Mouse (Mus musculus) CH12.LX (cell line): ENCODE measurements around the gene Gm19345. TPM values are rescaled to one million over a fixed set of nuclear protein-coding genes. Genes with fewer than 3 reads are reported as not detected.
A peak's percentile ranks its signal among the peaks of the same experiment; 100 is the strongest.

ENCODE experiments used
- DNase-seq: peaks from one replicate; pipeline ENCODE4 v3.0.0-alpha.2; 2013; ENCODE audit errors: extremely low read depth
- H3K27ac ChIP-seq: 2 replicates; pipeline ENCODE4 v1.5.1; 2012; ENCODE audit warnings: low read depth, mild to moderate bottlenecking, control low read depth, moderate library complexity; ENCODE audit not compliant: insufficient read depth
- H3K27me3 ChIP-seq: replicated peaks from 2 replicates; pipeline ENCODE3; 2012; ENCODE audit warnings: inconsistent platforms
- H3K36me3 ChIP-seq, 2 experiments: replicated peaks in 1 of 2; 2 replicates each; pipeline versions ENCODE3 to v1.6.1; 2012; ENCODE audit warnings: inconsistent platforms in 1 of 2, low read length in 1 of 2, mild to moderate bottlenecking in 1 of 2, mixed read lengths in 1 of 2, moderate library complexity in 1 of 2; ENCODE audit not compliant: control insufficient read depth in 1 of 2, insufficient read depth in 1 of 2
- H3K4me1 ChIP-seq, 2 experiments: 2 replicates each; pipeline ENCODE4 v1.6.1; 2012; ENCODE audit warnings: inconsistent platforms in 1 of 2, moderate library complexity in 1 of 2; ENCODE audit not compliant: insufficient read depth in 2 of 2, control insufficient read depth in 1 of 2
- H3K4me2 ChIP-seq: 2 replicates; pipeline ENCODE4 v1.6.1; 2012; ENCODE audit warnings: low read depth, mild to moderate bottlenecking, control low read depth; ENCODE audit not compliant: poor library complexity, insufficient read depth, severe bottlenecking
- H3K4me3 ChIP-seq, 3 experiments: fragments of 150-350 bp in 1 of 3; sonication (generic) in 1 of 3; replicated peaks in 1 of 3; 2 replicates each; pipeline versions ENCODE3 to v1.5.1; 2011 to 2012; ENCODE audit warnings: low read depth in 2 of 3, low read length in 2 of 3, mild to moderate bottlenecking in 2 of 3, moderate library complexity in 2 of 3, control low read depth in 1 of 3, improper control_type of control experiment in 1 of 3, inconsistent platforms in 1 of 3, mixed read lengths in 1 of 3; ENCODE audit not compliant: poor library complexity in 1 of 3
- H3K79me2 ChIP-seq: replicated peaks from 2 replicates; pipeline ENCODE4 v1.6.1; 2012; ENCODE audit warnings: mild to moderate bottlenecking, moderate library complexity; ENCODE audit not compliant: control insufficient read depth, poor library complexity, insufficient read depth, severe bottlenecking; ENCODE audit errors: extremely low read depth
- H3K9ac ChIP-seq: 2 replicates; pipeline ENCODE4 v1.6.1; 2012; ENCODE audit warnings: low read depth, mild to moderate bottlenecking, control low read depth, moderate library complexity; ENCODE audit not compliant: insufficient read depth
- H3K9me3 ChIP-seq: replicated peaks from 2 replicates; pipeline ENCODE3; 2012; ENCODE audit warnings: low read length, inconsistent platforms, mixed read lengths
- BHLHE40 ChIP-seq: IDR thresholded peaks from 2 replicates; pipeline ENCODE4 v1.6.1; 2011; ENCODE audit warnings: mild to moderate bottlenecking, low read depth, low read length, improper control_type of control experiment
- CHD1 ChIP-seq: IDR thresholded peaks from 2 replicates; pipeline ENCODE4 v1.6.1; 2012; ENCODE audit warnings: low read depth, low read length, improper control_type of control experiment, inconsistent platforms
- CTCF ChIP-seq, 2 experiments: IDR thresholded peaks in 1 of 2; conservative IDR thresholded peaks in 1 of 2; 2 replicates each; pipeline ENCODE4 v1.5.1; 2011 to 2012; ENCODE audit warnings: low read depth in 2 of 2, low read length in 2 of 2, improper control_type of control experiment in 1 of 2, inconsistent platforms in 1 of 2, mild to moderate bottlenecking in 1 of 2, moderate library complexity in 1 of 2
- E2F4 ChIP-seq: IDR thresholded peaks from 2 replicates; pipeline ENCODE4 v1.6.1; 2011; ENCODE audit warnings: low read depth, low read length, improper control_type of control experiment; ENCODE audit not compliant: insufficient replicate concordance
- ELF1 ChIP-seq: IDR thresholded peaks from 2 replicates; pipeline ENCODE4 v1.6.1; 2014; ENCODE audit warnings: low read depth, mild to moderate bottlenecking, inconsistent platforms, low read length, improper control_type of control experiment
- EP300 ChIP-seq: IDR thresholded peaks from 2 replicates; pipeline ENCODE4 v1.6.1; 2011; ENCODE audit warnings: low read length, improper control_type of control experiment
- ETS1 ChIP-seq: conservative IDR thresholded peaks from 2 replicates; pipeline ENCODE4 v1.6.1; 2012; ENCODE audit warnings: low read depth, mild to moderate bottlenecking, inconsistent platforms, low read length, improper control_type of control experiment, moderate library complexity
- GABPA ChIP-seq: IDR thresholded peaks from 2 replicates; pipeline ENCODE4 v1.6.1; 2012; ENCODE audit warnings: low read depth, low read length, improper control_type of control experiment, inconsistent platforms; ENCODE audit not compliant: insufficient replicate concordance
- HCFC1 ChIP-seq: IDR thresholded peaks from 2 replicates; pipeline ENCODE4 v1.6.1; 2012; ENCODE audit warnings: low read depth, mild to moderate bottlenecking, inconsistent platforms, low read length, improper control_type of control experiment
- IRF4 ChIP-seq: IDR thresholded peaks from 2 replicates; pipeline ENCODE4 v1.6.1; 2014; ENCODE audit warnings: low read depth, mild to moderate bottlenecking, inconsistent platforms, low read length, improper control_type of control experiment
- JUN ChIP-seq: IDR thresholded peaks from 2 replicates; pipeline ENCODE4 v1.6.1; 2011; ENCODE audit warnings: low read depth, mild to moderate bottlenecking, low read length, improper control_type of control experiment, moderate library complexity; ENCODE audit not compliant: insufficient read depth
- KAT2A ChIP-seq: IDR thresholded peaks from 2 replicates; pipeline ENCODE4 v1.6.1; 2012; ENCODE audit warnings: low read length, improper control_type of control experiment, inconsistent platforms; ENCODE audit not compliant: insufficient replicate concordance
- MAX ChIP-seq: IDR thresholded peaks from 2 replicates; pipeline ENCODE4 v1.6.1; 2011; ENCODE audit warnings: low read length, improper control_type of control experiment
- MEF2A ChIP-seq: IDR thresholded peaks from 2 replicates; pipeline ENCODE4 v1.6.1; 2014; ENCODE audit warnings: low read depth, mild to moderate bottlenecking, inconsistent platforms, low read length, improper control_type of control experiment, borderline replicate concordance
- MYC ChIP-seq: IDR thresholded peaks from 2 replicates; pipeline ENCODE4 v1.6.1; 2011; ENCODE audit warnings: low read depth, mild to moderate bottlenecking, improper control_type of control experiment, low read length
- NELFE ChIP-seq: IDR thresholded peaks from 2 replicates; pipeline ENCODE4 v1.6.1; 2011; ENCODE audit warnings: low read depth, low read length, improper control_type of control experiment
- NRF1 ChIP-seq: IDR thresholded peaks from 2 replicates; pipeline ENCODE4 v1.6.1; 2014; ENCODE audit warnings: low read depth, mild to moderate bottlenecking, inconsistent platforms, low read length, improper control_type of control experiment, moderate library complexity
- PAX5 ChIP-seq: IDR thresholded peaks from 2 replicates; pipeline ENCODE4 v1.6.1; 2012; ENCODE audit warnings: low read length, inconsistent platforms, mixed read lengths
- POLR2A ChIP-seq: IDR thresholded peaks from 2 replicates; pipeline ENCODE4 v1.6.1; 2011; ENCODE audit warnings: low read depth, mild to moderate bottlenecking, improper control_type of control experiment, low read length
- POLR2AphosphoS2 ChIP-seq: IDR thresholded peaks from 2 replicates; pipeline ENCODE4 v1.6.1; 2011; ENCODE audit warnings: low read depth, low read length, improper control_type of control experiment
- RAD21 ChIP-seq: IDR thresholded peaks from 2 replicates; pipeline ENCODE4 v1.6.1; 2011; ENCODE audit warnings: low read depth, mild to moderate bottlenecking, low read length, improper control_type of control experiment, moderate library complexity
- RCOR1 ChIP-seq: conservative IDR thresholded peaks from 2 replicates; pipeline ENCODE4 v1.6.1; 2012; ENCODE audit warnings: low read depth, mild to moderate bottlenecking, inconsistent platforms, low read length, improper control_type of control experiment
- SMC3 ChIP-seq: IDR thresholded peaks from 2 replicates; pipeline ENCODE4 v1.6.1; 2011; ENCODE audit warnings: low read depth, low read length, improper control_type of control experiment
- TCF12 ChIP-seq: IDR thresholded peaks from 2 replicates; pipeline ENCODE4 v1.6.1; 2014; ENCODE audit warnings: low read depth, mild to moderate bottlenecking, inconsistent platforms, low read length, improper control_type of control experiment
- UBTF ChIP-seq: IDR thresholded peaks from 2 replicates; pipeline ENCODE4 v1.6.1; 2012; ENCODE audit warnings: low read depth, mild to moderate bottlenecking, inconsistent platforms, low read length, improper control_type of control experiment, moderate library complexity
- USF1 ChIP-seq: IDR thresholded peaks from 2 replicates; pipeline ENCODE4 v1.6.1; 2014; ENCODE audit warnings: low read depth, mild to moderate bottlenecking, inconsistent platforms, low read length, improper control_type of control experiment
- USF2 ChIP-seq: conservative IDR thresholded peaks from 2 replicates; pipeline ENCODE4 v1.6.1; 2011; ENCODE audit warnings: low read depth, low read length, improper control_type of control experiment
- ZC3H11A ChIP-seq: IDR thresholded peaks from 2 replicates; pipeline ENCODE4 v1.6.1; 2012; ENCODE audit warnings: low read depth, mild to moderate bottlenecking, inconsistent platforms, low read length, improper control_type of control experiment
- ZKSCAN1 ChIP-seq: IDR thresholded peaks from 2 replicates; pipeline ENCODE4 v1.6.1; 2012; ENCODE audit warnings: low read depth, inconsistent platforms, low read length, improper control_type of control experiment, borderline replicate concordance
- ZMIZ1 ChIP-seq: IDR thresholded peaks from 2 replicates; pipeline ENCODE4 v1.6.1; 2012; ENCODE audit warnings: low read depth, mild to moderate bottlenecking, inconsistent platforms, low read length, improper control_type of control experiment
- dilution Hi-C: fragments of 300-500 bp; cut with MboI; formaldehyde crosslinking; loops from 2 replicates; pipeline ENCODE4 v1.14.3; 2020; ENCODE audit warnings: low sequenced_read_pairs; ENCODE audit not compliant: extremely low pct_unique_long_range_greater_than_20kb, extremely low pct_ligation_motif_present
- in situ Hi-C: fragments of 300-500 bp; cut with MboI; formaldehyde crosslinking; loops from 3 replicates; pipeline ENCODE4 v1.14.3; 2019; ENCODE audit warnings: low sequenced_read_pairs, low pct_ligation_motif_present, low pct_unique_long_range_greater_than_20kb, mixed read lengths
- polyA plus RNA-seq: library from polyadenylated mRNA; unstranded; fragments of >175 nt; gene quantifications from 2 replicates; pipeline ENCODE4 v1.2.1, GENCODE M21; 2012; ENCODE audit warnings: low read depth; ENCODE audit not compliant: insufficient read length
- total RNA-seq, 2 experiments: library from RNA; depleted of rRNA; stranded (reverse); fragments of 300-350 nt in 1 of 2; fragments of >200 nt in 1 of 2; gene quantifications; 2 replicates each; pipeline ENCODE4 v1.2.3; 2012 to 2014

The Gm19345 gene
- total and polyA plus RNA-seq, 3 experiments, result 0.59 to 4.1 TPM; not detected in 1

- no peak overlapping the region for H3K9ac ChIP-seq
- H3K4me1 ChIP-seq, result peaks cover 16 to 49% of the 10 kb centered on the region in 2 experiments
- no peak overlapping the region for H3K4me3 ChIP-seq
Measured at GRCm38 (mm10) chr7:19871943-19872601, 20.3 kb downstream of the Gm19345 start.

GRCm38 (mm10) chr7:19875948-19876682, 24.3 kb downstream of the Gm19345 start:
- H3K9ac ChIP-seq, result peak overlapping the region; percentile 67
- no peaks in the 10 kb centered on the region for H3K9me3 ChIP-seq
- no peaks in the 10 kb centered on the region for H3K27me3 ChIP-seq
- peak overlapping the region; percentile 86 for H3K4me2 ChIP-seq
- peak; percentile 83 for DNase-seq
- H3K4me1 ChIP-seq, result peaks cover 11 to 38% of the 10 kb centered on the region in 2 experiments
- peak overlapping the region in 1 of 3 experiments; percentile 7 for H3K4me3 ChIP-seq
- no peaks in the 10 kb centered on the region for H3K36me3 ChIP-seq
- no peaks in the 10 kb centered on the region for H3K79me2 ChIP-seq
- in situ Hi-C loops, result loop anchor here (5.0 to 10.0 kb wide), 2 partner anchors 51 to 371 kb away; partner anchors contain the start of genes Bloc1s3 and Trappc6a
- dilution Hi-C loops, result no loop called here
- peak overlapping the region; percentile 66 for H3K27ac ChIP-seq
- TF ChIP-seq POLR2AphosphoS2 (no peak), BHLHE40 (peak; percentile 87), CTCF (conservative IDR thresholded peaks at IDR 0.05 in 1 of 2, IDR thresholded peaks at IDR 0.05 in 1 of 2; ENCODE audit: low read depth in 2 of 2, low read length in 2 of 2) (peak; percentile 77 to 78), ZC3H11A (no peak), PAX5 (no peak), UBTF (no peak), EP300 (no peak), RAD21 (peak; percentile 69), MEF2A (peak; percentile 40; the same call in 1 of the 2 replicates), ZMIZ1 (no peak), CHD1 (no peak), RCOR1 (no peak), E2F4 (no peak), KAT2A (peak; percentile 74; the same call in 1 of the 2 replicates), NRF1 (peak; percentile 50), SMC3 (peak; percentile 67), POLR2A (no peak), TCF12 (peak; percentile 24; the same call in 1 of the 2 replicates), HCFC1 (peak; percentile 96), MAX (no peak; the same call in 1 of the 2 replicates), USF2 (no peak), ETS1 (no peak), MYC (peak; percentile 81)

More at GRCm38 (mm10) chr7:19871943-19872601, 20.3 kb downstream of the Gm19345 start:
- dilution Hi-C loops, result no loop called here
- no peak for TF ChIP-seq ETS1
- peak; percentile 38; the same call in 1 of the 2 replicates for TF ChIP-seq NELFE
- peak; percentile 93 for TF ChIP-seq SMC3
- TF ChIP-seq CTCF (conservative IDR thresholded peaks at IDR 0.05 in 1 of 2, IDR thresholded peaks at IDR 0.05 in 1 of 2; ENCODE audit: low read depth in 2 of 2, low read length in 2 of 2), result peak; percentile 70 to 94
- no peak for TF ChIP-seq RCOR1
- TF ChIP-seq IRF4, result no peak; the same call in 1 of the 2 replicates
- TF ChIP-seq USF2, result no peak
- no peak for TF ChIP-seq USF1
- TF ChIP-seq GABPA, result no peak
- TF ChIP-seq JUN, result no peak
- TF ChIP-seq TCF12, result no peak
- no peak for TF ChIP-seq ZKSCAN1
- TF ChIP-seq RAD21, result peak; percentile 93
- TF ChIP-seq POLR2A, result no peak
- TF ChIP-seq ZC3H11A, result peak; percentile 74
- 0 out of 2 replicates have a peak, but pooled peaks have one; percentile 19 for TF ChIP-seq ELF1
- in situ Hi-C loops, result loop anchor here (5.0 to 25.0 kb wide), 4 partner anchors 70 to 460 kb away; partner anchors contain the start of genes Bloc1s3, Ckm, Clptm1 and Klc3
- Histone ChIP-seq H3K4me2 (0 out of 2 replicates have a peak overlapping the region, but pooled peaks have one; percentile 41), H3K27ac (peak overlapping the region; percentile 45), H3K79me2 (no peaks in the 10 kb centered on the region), H3K27me3 (no peaks in the 10 kb centered on the region), H3K9me3 (no peaks in the 10 kb centered on the region), H3K36me3 (peaks cover 0 to 8% of the 10 kb centered on the region in 2 experiments)
- DNase-seq, result peak; percentile 68
